Mouse (Mus musculus) telencephalon, adult 2 months (tissue): ENCODE measurements around the gene Nepro.

Experiments
- DNase-seq: peaks from one replicate; pipeline ENCODE4 v3.0.0-alpha.2; 2011; ENCODE audit warnings: low read depth, low spot score

Gene Nepro

DNA sequence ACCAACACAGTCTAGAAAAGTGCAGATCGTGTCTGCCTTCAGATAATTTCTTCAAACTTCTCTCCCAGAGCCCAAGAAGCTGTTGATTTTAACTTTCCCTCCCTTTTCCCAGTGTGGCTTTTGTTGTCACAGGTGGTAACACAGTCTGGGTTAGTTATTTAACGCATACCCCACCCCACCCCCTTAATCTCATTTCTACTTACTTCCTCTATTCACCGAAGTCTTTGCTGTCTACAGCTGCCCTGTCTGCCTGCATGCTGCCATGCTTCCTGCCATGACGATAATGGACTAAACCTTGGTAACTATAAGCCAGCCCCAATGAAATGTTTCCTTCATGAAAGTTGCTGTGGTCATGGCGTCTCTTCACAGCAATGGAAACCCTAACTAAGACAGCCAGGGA lies 21.8 kb upstream of the Nepro start:
- no peak for DNase-seq

DNA sequence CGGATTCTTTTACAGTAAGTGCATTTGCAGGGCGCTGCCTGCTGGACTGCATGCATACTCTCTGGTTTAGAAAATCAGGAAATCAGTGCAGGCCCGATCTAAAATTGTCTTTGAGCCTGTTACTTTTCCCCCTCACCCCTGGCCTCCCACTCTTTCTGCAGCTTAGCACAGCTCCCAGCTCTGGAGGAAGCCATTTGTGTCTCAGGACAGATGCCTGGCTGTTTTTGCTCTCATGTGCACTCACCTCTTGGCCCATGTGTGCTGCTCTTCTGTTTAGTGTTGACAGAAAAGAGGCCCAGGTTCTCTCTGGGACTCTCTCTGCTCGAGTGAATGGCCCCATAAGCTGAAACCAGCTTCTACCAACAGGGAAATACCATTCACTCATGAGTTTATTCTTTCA lies 20.6 kb upstream of the Nepro start:
- no peak for DNase-seq

DNA sequence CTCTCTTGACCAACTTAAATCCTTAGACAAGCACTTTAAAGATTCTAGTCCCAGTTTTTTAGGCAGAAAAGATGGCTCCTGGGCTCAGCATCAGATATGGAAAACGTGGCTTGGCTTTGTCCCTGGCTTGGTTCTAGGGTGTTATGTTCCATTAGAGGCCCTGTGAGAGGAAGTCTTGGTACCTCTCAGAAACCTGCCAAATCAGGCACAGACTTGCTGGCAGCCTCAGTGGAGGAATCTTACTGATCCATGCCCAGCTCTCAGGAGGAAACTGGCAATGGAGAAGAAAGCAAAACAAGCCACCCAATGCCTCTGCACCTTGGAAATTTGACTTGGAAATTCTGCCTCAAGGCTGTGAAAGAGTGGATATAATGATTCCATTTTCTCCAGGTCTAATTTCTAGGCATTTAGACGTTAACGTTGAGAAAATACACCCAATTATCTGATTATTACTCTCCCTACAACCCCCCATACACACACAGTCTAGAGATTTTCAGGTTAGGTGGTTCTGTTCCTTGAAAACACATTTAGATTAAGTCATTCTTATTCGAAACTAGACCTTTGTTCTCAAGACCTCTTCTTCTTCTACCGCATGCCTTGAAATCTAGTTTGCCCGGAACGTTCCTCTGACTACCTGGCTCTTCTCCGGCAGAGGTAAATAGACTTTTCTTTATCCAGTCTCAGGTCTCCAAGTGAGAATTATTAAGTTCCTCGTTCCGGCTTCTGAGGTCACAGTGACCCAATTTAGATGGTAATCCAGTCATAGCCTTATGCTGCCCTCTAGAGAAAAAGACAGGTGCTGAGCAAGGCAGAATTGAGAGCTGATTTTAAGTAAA lies 7.6 kb upstream of the Nepro start:
- peak; percentile 41 for DNase-seq

DNA sequence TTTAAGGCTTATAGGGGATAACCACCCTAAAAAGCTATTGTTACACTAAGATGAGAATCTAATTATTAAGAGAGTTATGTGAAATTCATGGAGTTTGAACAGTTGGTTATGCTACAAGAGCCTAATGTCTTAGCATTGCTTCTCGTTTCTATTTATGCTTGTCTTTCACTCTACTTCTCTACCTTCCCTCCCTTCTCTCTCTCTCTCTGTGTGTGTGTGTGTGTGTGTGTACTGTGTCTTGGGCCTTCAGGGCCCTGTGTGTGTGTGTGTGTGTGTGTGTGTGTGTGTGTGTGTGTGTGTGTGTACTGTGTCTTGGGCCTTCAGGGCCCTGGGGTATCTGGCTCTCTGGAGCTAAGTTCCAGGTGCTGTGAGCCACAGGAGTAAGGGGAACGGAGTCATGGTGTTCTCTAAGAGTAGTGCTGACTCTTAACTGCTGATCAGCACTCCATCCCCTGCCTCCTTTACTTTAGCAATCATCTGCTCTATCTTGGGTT lies 6.9 kb upstream of the Nepro start:
- no peak for DNase-seq

DNA sequence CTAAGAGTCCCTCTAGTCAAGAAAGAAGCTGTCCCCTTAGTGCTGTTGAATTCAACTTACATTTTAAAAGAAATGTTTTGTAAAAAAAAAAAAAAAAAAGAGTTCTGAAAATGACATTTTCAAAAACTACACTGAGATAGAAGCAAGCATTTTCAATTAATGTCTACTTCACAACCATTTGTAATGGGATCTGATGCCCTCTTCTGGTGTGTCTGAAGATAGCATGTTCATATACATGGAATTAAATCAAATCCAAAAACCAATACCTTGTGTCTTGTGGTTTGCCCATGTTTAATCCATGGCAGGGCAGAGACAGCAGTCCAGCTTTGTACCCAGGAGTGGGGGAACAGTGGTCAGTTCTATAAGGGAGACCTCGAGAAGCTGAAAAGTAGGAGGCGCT lies 6.3 kb upstream of the Nepro start:
- DNase-seq: no peak

DNA sequence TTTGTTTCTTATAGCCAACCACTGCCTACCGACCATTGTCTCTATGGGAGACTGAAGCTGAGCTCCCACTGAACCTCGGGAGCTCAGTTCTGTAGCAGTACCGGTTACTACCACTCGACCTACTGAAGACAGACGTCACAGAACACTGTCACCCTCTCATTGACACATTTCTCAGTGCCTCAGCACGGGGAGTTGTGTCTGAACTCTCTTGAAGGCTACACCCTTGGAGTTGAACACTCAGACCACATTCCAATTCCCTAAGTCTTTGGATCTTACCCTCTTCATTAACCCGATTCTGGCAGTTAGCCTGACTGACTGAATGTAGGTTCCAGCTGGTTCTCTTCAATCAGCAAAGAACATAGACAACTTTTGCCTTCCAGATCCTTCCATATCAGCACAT lies 4.8 kb upstream of the Nepro start:
- no peak for DNase-seq

DNA sequence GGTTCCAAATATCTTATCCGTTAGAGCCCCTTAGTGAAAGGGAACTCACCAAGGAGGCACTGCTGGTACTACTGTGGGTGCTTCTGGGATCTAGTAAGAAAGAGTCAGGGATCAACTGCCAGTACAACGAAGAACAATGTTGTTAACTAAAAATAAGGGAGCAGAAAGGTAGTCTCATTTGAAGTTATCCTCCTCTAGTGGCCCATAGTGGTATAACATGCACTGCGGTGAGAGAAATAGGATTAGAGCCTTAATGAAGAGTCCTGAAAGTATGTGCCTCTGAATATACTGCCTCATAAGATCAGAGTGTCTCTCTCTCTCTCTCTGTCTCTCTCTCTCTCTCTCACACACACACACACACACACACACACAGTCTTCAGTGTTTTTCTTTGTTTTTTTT lies 3.6 kb upstream of the Nepro start:
- no peak for DNase-seq

DNA sequence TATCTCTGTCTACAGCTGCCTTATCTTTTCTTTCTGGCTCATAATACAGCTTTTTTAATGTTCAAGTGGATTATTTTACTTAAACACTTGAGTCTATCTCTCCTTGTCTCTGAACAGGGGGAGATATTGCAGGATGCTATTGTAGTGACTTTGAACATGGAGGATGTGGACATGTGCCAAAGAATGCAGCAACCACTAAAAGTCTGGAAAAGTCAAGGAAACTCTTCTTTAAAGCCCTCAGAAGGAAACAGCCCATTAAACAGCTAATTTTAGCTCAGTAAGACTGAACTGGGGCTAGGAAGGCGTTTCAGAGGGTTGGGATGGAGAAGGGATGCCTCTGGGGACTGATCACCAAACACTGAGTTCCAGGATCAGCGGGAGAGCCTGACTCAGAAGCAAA lies 1.4 kb upstream of the Nepro start:
- DNase-seq: no peak

DNA sequence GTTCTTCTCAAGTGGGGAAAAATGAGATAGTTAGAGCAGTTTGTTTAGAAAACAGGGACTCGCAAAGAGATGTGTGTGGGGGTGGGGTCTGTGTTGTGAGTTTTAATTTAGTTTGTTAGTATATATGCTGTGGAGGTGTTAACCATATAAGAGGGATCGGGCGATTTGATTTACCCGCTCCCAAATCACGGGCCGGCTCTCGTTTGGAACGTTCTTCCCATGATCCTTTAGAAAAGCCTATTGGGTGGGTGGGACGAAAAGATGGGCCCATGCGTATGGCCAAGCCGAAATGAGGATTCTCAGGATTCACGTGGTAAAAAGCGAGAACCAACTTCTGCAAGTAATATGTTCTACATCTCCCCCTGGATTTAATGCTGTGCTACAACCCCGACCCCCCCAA lies 746 bp downstream of the Nepro start:
- DNase-seq: peak; percentile 62

DNA sequence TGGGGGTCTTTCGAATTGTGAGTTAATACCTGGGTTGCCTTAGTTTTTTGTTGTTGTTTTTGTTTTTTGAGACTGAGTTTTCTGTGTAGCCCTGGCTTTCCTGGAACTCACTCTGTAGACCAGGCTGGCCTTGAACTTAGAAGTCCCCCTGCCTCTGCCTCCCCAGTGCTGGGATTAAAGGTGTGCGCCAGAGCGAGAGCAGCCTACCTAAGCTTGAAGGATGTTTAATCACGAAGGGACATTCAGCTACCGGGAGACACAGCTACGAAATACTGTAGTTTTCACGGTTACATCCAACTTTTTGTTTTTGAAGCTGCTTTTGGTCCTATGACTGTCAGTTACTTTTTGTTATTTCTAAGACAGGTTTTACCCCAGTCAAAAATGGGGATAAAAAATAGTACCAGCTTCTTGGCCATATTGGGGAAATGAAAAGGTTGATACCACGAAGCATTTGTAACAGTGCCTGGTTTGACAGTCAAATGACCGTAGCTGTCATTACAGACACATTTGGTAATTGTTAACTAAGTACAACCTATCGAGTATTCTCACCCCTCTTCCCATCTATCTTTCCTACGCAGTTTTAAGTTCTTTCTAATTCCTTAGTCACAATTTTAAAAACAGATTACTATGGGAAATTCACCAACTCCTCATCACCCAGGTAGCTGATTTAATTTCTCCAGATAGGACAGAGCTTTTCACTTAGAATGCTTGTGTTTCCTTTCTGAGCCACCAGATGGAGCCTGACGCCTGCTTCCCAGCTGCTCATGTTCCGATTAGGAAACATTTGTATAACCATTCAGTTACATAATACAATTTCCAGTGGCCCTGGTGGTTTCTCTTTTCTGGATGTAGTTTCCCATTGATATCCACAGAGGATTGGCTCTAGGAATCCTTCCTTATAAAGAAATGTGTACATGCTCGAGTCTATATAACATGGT lies 1.5 kb downstream of the Nepro start:
- DNase-seq: peak; percentile 86

DNA sequence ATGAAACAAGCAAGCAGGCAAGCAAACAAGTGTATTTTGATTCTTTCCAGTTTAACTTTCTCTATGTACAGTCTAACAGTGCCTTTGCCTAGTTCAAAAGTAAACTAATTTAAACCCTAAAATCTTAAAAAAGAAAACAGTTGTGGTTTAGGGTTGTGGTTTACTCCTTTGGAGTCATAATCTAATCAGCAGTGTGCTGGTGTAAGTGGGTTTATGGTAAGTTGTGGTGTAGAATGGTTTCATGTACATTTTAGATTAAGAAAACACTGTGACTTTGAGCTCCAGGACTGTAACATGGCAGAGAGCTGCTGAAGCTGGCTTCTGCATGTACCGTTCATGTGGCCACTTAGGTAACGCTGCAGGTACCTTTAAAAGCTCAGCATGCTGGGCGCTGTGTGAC lies 3.4 kb downstream of the Nepro start:
- no peak for DNase-seq

DNA sequence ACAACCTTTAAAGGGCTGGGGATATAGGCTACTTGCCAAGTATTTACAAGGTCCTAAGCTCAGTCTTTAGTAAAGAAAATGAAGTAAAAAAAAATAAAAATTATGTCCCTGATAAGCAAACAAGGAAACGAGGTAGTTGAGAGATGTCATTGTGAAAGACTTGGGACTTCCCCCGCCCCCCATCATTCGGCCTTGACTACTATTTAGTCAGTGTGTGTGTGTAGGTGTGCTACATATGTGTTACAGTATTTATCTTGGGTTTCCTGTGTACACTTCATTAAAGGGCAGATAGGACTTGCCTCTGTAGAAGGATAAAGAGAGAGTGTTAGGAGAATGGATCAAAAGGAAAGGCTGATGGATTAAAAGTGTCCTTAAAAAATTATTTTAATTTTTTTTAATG lies 10.0 kb downstream of the Nepro start:
- DNase-seq: no peak

DNA sequence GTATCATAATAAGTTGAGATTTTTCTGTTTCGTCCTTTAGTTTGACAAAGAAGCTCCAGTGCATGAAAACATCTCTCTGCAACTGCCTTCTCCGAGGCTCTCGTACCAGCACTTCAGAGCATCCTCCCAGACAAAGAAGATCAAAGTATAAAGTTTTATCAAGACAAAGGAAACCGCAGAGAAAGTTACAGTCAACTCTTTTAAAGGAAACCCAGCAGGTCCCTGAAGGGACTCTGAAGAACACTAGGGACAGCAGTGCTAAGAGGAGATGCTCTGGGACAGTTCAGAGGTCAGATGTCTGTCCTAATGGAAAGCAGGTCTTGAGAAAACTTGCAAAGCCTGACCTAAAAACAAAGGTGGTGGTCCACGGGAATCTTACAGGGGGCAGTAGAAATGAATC lies 11.6 kb downstream of the Nepro start:
- DNase-seq: no peak

DNA sequence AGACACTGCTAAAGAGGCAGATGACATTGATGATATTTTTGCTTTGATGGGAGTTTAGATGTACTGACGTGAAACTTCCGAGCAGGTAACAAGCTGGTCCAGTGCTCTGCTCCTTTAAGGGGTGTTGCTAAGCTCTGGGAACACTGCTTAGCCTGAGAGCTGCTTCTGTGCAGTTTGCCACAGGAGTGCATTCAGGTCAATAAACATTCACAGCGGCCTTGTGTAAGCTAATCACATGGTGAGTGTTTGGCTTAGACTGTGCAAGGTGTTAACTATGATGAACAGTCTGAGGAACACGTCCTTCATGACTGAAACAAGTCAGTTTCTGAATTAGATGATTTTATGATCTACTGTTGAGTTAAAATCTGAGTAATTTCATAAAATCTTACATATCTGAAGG lies 12.0 kb downstream of the Nepro start:
- DNase-seq: no peak

DNA sequence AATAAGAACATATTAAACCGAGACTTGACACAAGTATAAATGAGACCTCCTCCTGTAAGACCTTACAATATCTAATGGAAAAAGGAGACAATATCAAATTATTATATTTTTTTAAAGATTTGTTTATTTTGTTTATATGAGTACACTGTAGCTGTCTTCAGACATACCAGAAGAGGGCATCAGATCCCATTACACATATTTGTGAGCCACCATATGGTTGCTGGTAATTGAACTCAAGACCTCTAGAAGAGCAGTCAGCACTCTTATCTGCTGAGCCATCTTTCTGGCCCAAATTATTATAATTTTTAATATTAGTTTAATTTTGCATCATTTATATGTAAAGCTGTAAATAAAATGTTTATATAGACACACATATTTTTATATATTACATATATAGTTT lies 18.7 kb downstream of the Nepro start:
- no peak for DNase-seq

DNA sequence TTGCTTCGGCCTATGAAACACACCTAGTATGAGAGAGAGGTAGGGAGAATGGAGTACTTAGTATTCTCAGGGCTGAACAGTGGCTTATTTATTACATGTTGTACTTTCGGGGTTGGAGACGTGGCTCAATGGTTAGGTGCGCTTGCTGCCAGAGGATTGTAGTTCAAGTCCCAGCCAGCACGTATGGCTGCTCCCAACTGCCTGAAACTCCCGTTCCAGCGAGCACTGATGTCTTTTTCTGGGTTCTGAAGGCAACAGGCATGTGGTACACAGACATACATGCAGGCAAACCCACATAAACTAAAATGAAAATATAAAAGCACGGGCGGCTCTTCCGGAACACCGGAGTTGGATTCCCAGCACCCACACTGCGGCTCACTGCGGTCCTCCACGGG lies 21.4 kb downstream of the Nepro start:
- no peak for DNase-seq

DNA sequence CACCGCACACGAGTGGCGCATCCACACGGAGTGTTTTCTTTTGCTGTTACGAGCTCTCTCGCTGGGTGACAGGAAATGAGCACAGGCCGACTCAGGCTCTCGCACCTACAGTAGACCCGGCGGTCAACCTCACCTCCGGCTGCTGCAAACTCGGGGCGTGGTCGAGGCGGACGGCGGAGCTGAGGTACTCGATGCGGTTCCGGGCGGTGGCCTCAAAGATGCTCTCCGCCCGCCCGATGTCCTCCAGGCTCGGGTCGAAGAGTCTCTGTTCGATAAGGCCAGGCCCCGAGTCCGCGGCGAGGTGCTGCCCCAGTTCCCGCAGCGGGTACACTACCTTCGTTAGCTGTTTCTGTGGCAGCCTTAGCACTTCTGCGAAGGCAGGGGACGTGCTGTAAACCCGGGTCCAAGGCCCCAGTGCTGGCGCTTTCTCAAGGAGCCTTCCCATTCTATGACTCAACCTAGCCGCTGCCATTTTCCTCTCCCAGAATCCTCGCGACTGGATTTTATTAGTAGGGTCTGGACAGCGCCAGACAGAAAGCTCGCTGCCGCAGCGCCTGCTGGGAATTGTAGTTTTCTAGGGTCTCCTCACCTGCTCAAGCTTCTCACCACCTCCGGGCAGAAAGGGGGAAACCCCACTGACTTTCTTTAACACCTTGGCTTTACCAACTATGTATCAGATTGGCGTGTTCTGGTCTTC lies 21.9 kb downstream of the Nepro start, which contains the start of gene Gtpbp8:
Gtpbp8 (minus strand) TSS at position 498 of the 697 bp plus-strand sequence.
- DNase-seq: peak; percentile 93

DNA sequence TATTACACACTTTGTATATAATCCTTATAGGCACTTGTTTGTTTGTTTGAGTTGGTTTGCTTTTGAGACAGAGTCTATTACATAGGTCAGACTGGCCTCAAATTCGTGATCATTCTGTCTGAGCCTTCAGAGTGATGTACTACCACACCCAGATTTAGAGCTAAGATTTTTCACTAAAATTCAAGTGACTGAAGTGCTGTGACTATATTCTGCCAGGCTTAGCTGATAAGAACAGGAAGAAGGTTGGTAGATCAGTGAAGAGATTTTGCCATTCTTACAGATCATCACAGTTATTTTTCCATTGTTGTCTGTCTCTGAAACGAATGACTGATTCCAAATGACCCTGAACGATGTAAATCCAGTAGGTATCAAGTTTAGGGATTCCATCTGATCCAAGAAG lies 23.9 kb downstream of the Nepro start:
- DNase-seq: no peak

DNA sequence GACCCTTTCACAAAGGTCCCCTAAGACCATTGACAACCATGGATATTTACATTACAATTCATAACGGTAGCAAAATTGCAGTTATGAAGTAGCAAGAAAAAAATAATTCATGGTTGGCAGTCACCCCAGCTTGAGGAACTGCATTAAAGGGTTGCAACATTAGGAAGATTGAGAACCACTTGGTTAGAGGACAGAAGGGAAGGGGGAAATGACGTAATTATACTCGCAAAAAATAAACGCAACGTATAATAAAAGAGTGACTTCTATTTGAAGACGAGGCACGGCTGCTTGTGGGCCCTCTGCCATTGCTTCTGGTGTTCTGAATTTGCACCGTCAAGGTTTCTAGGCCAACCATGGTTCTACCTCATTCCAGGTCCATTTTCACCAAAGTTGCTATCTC lies 33.6 kb downstream of the Nepro start:
- DNase-seq: no peak

DNA sequence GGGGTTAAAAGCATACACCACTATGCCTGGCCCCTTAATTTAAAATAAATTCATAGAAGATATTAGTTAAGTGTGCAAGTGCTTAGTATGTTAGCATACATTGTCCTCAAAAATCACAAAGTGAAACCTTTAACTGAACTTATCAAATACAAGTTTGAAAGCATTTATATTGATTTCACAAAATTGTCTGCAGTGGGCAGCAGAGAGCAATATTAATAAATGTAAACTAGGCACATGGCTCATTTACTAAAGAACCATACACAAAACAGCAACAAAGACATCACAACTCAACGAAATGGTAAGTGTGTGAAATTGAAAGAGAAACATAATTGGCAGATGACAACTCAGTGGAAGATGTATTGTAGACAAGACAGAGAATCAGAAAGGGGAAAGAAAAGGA lies 37.7 kb downstream of the Nepro start:
- DNase-seq: no peak

DNA sequence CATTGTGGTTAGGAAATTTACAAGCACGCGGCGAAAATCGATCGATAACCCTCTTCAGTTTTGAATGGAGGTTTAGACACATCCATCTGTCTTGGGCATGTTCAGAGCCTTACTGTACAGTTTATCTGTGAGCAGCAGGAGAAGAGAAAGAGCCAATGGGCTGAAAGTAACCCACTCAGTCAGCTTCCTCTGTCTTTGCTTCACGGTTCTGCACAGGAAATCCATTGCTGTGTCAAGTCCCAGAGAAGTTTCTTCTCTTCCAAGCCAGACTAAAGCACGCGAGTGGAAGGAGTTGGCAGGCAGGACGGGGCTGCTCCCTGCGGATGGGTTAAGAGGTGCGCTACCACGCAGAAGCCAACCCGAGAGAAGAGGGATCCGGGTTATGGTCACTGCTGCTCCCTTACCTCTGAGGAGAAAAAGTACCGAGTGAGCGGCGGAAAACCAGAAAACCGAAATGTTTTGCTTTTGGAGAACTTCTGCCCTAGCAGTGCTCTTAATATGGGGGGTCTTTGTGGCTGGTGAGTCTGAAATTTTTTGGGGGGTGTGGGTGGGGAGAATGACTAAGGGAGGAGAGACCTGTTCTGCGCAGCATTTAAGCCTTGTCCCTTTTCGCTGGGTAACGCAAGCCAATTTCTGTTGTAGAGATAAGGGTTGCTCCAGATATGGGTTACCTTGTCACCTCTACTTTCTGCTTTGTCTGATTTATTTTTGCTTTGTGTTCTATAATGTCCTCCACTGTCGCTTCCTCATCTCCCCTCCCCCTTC lies 41.6 kb downstream of the Nepro start, which contains the start of gene Cd200r1:
Cd200r1 (plus strand) TSS at position 182 of the 765 bp plus-strand sequence.
- DNase-seq: no peak
